Mouse (Mus musculus): Measurements from ENCODE around the gene Pold2. TPM values are rescaled to one million over a fixed set of nuclear protein-coding genes. Genes with fewer than 3 reads are reported as not detected.

Pold2 gene
- polyA plus RNA-seq (2014; fragmentation: Nextera tagmentation; extraction: Ambion mirVana), result 46.8 and 51.5 TPM in 2 replicates

DNA sequence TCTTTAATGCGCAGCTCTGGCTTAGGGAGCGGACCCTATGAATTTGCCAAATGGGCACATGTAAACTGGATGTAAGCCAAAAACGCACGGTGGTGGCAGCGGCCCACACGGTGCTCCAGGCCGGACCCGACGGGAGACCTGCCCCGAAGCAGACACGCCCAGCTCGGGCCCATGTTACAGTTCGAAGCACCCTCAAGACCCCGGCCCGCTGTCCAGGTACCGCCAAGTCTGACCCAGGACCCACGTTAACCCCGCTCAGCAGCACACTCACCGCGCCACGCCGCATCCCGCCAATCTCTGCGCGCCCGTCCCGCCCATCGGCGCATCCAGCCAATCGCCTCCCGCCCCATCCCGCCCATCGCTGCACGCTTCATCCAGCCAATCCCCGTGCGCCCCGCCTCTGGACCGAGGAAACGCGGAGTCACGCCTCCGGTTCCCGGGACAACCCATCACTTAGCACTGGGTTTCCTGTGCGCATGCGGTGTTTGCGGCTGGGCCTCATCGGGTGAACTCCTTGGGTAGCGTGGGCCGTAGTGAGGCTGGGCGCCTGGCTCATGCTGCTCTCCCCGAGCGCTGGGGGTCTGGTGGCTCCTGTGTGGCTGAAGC lies at the start of gene Pold2:
TSS of gene Pold2 (minus strand) at position 372 of the 606 bp plus-strand sequence.
- Histone ChIP-seq H3K27ac (peak within 1 kb of the TSS; percentile 92), H3K9ac (peak within 1 kb of the TSS; percentile 70), H3K27me3 (ENCODE audit: control insufficient read depth, insufficient read depth, low read length) (no peaks in the 10 kb centered on the region), H3K9me3 (ENCODE audit: control insufficient read depth, low read length) (no peaks in the 10 kb centered on the region), H3K4me3 (replicated peaks; ENCODE audit: low read length) (peak within 1 kb of the TSS; percentile 76), H3K4me1 (replicated peaks; ENCODE audit: control insufficient read depth, insufficient read depth, low read length) (peaks cover 17% of the 10 kb centered on the region), H3K36me3 (replicated peaks; ENCODE audit: control insufficient read depth, insufficient read depth) (peaks cover 18% of the 10 kb centered on the region), H3K4me2 (replicated peaks) (peak within 1 kb of the TSS; percentile 74)
- ATAC-seq (ENCODE audit: low FRiP score) (peak; percentile 99), DNase-seq (ENCODE audit: low spot score) (peak; percentile 96)
- WGBS, result under 1% methylated on average over 51 of the region's 52 CpGs

DNA sequence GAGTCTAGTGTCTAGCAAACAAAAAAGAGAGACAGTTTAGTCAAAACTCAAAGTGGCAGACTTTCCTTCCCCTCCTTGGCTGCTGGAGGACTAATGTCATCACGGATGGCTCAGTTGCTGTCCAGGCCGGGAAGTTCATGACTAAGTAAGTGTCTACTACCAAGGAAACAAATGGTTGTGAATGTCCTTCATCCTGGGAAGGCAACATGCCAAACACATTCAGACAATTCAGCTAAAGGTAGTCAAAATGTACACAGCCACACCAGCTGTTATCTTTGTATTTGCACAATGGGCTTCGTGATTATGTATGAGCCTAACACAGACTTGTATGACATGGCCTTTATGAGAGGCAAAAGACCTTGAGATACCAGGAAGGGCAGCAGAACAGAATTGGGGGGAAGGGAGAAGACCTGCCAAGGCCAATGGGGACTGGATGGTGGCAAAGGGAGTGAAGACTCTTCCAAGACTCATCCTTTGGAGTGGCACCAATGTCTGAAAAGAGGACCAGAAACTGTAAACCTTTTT lies 48.7 kb upstream of the Pold2 start:
- Histone ChIP-seq H3K27me3 (ENCODE audit: control insufficient read depth, insufficient read depth, low read length) (no peaks in the 10 kb centered on the region), H3K9ac (no peak overlapping the region), H3K9me3 (ENCODE audit: control insufficient read depth, low read length) (no peaks in the 10 kb centered on the region), H3K36me3 (replicated peaks; ENCODE audit: control insufficient read depth, insufficient read depth) (no peaks in the 10 kb centered on the region), H3K4me1 (replicated peaks; ENCODE audit: control insufficient read depth, insufficient read depth, low read length) (no peaks in the 10 kb centered on the region), H3K4me3 (replicated peaks; ENCODE audit: low read length) (no peak overlapping the region), H3K4me2 (replicated peaks) (no peak overlapping the region), H3K27ac (no peak overlapping the region)
- ATAC-seq (ENCODE audit: low FRiP score) (no peak), DNase-seq (ENCODE audit: low spot score) (no peak)
- 79% methylated on average over 3 of the region's 3 CpGs for WGBS

DNA sequence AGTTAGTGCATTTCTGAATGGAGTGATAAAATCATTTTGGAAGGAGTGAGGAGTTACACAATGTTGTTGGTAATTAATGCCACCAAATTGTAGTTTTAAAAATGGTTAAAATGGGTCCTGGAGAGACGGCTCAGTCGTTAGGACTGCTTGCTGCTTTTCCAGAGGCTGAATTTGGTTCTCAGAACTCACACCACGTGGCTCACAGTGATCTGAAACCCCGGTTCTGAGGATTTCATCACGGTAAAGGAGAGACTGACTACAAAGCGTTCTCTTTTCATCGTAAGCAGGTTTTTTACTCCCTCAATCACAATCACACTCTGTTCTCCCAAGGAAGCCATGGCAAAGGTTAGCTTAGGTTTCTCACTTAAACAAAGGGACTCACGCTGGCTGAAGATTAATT lies 46.6 kb upstream of the Pold2 start:
- H3K4me1 ChIP-seq (replicated peaks; ENCODE audit: control insufficient read depth, insufficient read depth, low read length), result no peaks in the 10 kb centered on the region
- no peaks in the 10 kb centered on the region for H3K36me3 ChIP-seq (replicated peaks; ENCODE audit: control insufficient read depth, insufficient read depth)
- no peak overlapping the region for H3K9ac ChIP-seq
- DNase-seq (ENCODE audit: low spot score) (no peak), ATAC-seq (ENCODE audit: low FRiP score) (no peak)
- 65% methylated on average over 8 of the region's 8 CpGs for WGBS
- no peak overlapping the region for H3K4me3 ChIP-seq (replicated peaks; ENCODE audit: low read length)
- no peak overlapping the region for H3K27ac ChIP-seq
- H3K9me3 ChIP-seq (ENCODE audit: control insufficient read depth, low read length), result no peaks in the 10 kb centered on the region
- no peaks in the 10 kb centered on the region for H3K27me3 ChIP-seq (ENCODE audit: control insufficient read depth, insufficient read depth, low read length)
- H3K4me2 ChIP-seq (replicated peaks), result no peak overlapping the region

DNA sequence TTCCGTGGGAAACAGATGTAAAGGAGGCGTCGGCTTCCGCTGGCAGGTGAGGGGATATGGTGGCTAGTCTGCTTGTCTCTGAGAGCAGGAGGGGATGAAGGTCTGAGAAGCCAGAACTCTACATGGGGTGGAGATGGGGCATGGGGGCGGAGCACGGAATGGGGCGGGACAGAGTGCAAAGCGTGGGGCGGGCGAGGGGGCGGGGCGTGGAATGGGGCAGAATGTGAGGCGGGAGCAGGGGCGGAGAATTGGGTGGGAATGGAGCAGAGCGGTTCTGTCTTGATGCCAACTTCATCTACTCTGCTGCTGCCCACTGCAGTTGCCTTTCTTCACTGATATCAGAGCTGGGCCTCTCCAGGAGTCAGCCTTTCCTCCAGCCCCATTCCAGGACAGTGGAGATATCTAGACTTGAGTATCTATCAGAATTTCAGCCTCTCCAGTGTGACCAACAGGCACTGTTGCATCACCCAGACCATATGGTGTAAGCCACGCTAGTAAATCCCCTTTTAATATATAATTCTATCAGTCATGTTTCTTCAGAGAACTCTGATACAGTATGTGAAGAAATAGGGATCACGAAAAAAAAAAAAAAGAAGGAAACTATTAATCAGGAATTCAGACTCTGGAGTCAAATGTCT lies 42.4 kb upstream of the Pold2 start:
- no peak overlapping the region for H3K27ac ChIP-seq
- WGBS, result 35% methylated on average over 17 of the region's 17 CpGs
- H3K36me3 ChIP-seq (replicated peaks; ENCODE audit: control insufficient read depth, insufficient read depth), result no peaks in the 10 kb centered on the region
- ATAC-seq (ENCODE audit: low FRiP score) (no peak), DNase-seq (ENCODE audit: low spot score) (no peak)
- no peak overlapping the region for H3K9ac ChIP-seq
- H3K9me3 ChIP-seq (ENCODE audit: control insufficient read depth, low read length), result no peaks in the 10 kb centered on the region
- no peaks in the 10 kb centered on the region for H3K27me3 ChIP-seq (ENCODE audit: control insufficient read depth, insufficient read depth, low read length)
- no peak overlapping the region for H3K4me3 ChIP-seq (replicated peaks; ENCODE audit: low read length)
- H3K4me2 ChIP-seq (replicated peaks), result no peak overlapping the region
- H3K4me1 ChIP-seq (replicated peaks; ENCODE audit: control insufficient read depth, insufficient read depth, low read length), result no peaks in the 10 kb centered on the region

DNA sequence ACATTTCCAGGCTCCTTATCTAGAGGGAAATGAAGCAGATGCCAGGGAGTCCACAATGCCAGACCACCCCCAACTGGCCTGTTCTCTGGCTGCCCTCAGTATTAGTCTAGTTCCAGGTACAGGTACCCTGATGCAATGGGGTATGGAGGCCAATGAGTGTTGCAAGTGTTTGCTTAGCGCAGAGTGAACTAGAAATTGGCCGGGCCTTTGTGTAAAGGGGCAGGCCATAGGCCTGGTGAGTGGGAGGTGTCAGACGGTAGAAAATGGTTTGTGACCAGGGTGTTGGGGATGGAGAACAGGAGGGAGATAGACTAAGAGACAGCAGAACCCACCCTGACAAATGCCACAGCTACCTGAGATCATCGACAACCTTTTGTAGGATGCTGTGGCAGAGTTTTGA lies 41.5 kb upstream of the Pold2 start:
- no peak overlapping the region for H3K27ac ChIP-seq
- DNase-seq (ENCODE audit: low spot score), result no peak
- H3K4me3 ChIP-seq (replicated peaks; ENCODE audit: low read length), result no peak overlapping the region
- no peak for ATAC-seq (ENCODE audit: low FRiP score)
- no peaks in the 10 kb centered on the region for H3K36me3 ChIP-seq (replicated peaks; ENCODE audit: control insufficient read depth, insufficient read depth)
- WGBS, result 95% methylated on average over 4 of the region's 4 CpGs
- no peaks in the 10 kb centered on the region for H3K4me1 ChIP-seq (replicated peaks; ENCODE audit: control insufficient read depth, insufficient read depth, low read length)
- H3K27me3 ChIP-seq (ENCODE audit: control insufficient read depth, insufficient read depth, low read length), result no peaks in the 10 kb centered on the region
- H3K9ac ChIP-seq, result no peak overlapping the region
- H3K4me2 ChIP-seq (replicated peaks), result no peak overlapping the region
- H3K9me3 ChIP-seq (ENCODE audit: control insufficient read depth, low read length), result no peaks in the 10 kb centered on the region

DNA sequence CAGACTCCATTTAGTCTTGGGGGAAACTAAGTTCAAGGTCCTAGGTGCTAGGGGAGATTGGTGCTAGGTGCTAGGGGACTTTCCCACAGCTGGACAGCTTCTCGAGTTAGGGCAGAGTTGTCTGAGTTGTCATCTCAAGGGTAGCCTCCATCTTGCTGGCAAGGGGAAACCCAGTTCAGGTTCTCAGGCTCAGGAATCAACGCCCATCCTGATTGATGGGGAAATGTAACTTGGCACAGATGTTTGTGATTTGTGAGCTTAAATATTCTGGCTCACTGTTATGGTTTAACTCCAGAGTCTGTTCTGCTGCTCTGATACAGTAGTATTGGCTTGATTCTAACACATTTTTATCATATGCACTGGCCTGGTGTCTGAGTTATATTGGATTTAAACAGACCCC lies 40.0 kb upstream of the Pold2 start:
- Histone ChIP-seq H3K36me3 (replicated peaks; ENCODE audit: control insufficient read depth, insufficient read depth) (no peaks in the 10 kb centered on the region), H3K27me3 (ENCODE audit: control insufficient read depth, insufficient read depth, low read length) (no peaks in the 10 kb centered on the region), H3K4me2 (replicated peaks) (no peak overlapping the region), H3K9ac (no peak overlapping the region), H3K9me3 (ENCODE audit: control insufficient read depth, low read length) (no peaks in the 10 kb centered on the region), H3K27ac (no peak overlapping the region), H3K4me1 (replicated peaks; ENCODE audit: control insufficient read depth, insufficient read depth, low read length) (no peaks in the 10 kb centered on the region), H3K4me3 (replicated peaks; ENCODE audit: low read length) (no peak overlapping the region)
- no peak for ATAC-seq (ENCODE audit: low FRiP score)
- DNase-seq (ENCODE audit: low spot score), result no peak
- WGBS, result 89% methylated on average over 2 of the region's 2 CpGs

DNA sequence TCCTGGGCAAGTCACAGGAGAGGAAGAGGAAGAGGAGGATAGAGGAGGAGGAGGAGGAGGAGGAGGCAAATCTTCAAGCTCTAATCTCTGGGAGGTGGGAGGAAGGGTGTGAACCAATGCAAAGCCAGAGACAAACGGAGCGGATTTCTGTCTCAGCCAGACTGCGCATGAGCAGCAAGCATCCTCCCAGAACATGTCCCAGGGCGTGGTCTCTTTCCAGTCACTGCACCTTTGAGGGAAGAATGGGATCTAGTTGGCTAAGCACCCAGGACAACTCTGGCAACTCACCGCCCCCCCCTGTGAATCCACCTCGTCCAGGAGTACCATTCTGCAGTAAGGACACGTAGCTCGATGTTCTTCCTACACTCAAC lies 38.1 kb upstream of the Pold2 start:
- 74% methylated on average over 8 of the region's 8 CpGs for WGBS
- H3K4me3 ChIP-seq (replicated peaks; ENCODE audit: low read length), result no peak overlapping the region
- ATAC-seq (ENCODE audit: low FRiP score) (no peak), DNase-seq (ENCODE audit: low spot score) (no peak)
- H3K9me3 ChIP-seq (ENCODE audit: control insufficient read depth, low read length), result no peaks in the 10 kb centered on the region
- H3K4me2 ChIP-seq (replicated peaks), result no peak overlapping the region
- H3K36me3 ChIP-seq (replicated peaks; ENCODE audit: control insufficient read depth, insufficient read depth), result no peaks in the 10 kb centered on the region
- no peak overlapping the region for H3K27ac ChIP-seq
- H3K9ac ChIP-seq, result no peak overlapping the region
- H3K27me3 ChIP-seq (ENCODE audit: control insufficient read depth, insufficient read depth, low read length), result no peaks in the 10 kb centered on the region
- no peaks in the 10 kb centered on the region for H3K4me1 ChIP-seq (replicated peaks; ENCODE audit: control insufficient read depth, insufficient read depth, low read length)

DNA sequence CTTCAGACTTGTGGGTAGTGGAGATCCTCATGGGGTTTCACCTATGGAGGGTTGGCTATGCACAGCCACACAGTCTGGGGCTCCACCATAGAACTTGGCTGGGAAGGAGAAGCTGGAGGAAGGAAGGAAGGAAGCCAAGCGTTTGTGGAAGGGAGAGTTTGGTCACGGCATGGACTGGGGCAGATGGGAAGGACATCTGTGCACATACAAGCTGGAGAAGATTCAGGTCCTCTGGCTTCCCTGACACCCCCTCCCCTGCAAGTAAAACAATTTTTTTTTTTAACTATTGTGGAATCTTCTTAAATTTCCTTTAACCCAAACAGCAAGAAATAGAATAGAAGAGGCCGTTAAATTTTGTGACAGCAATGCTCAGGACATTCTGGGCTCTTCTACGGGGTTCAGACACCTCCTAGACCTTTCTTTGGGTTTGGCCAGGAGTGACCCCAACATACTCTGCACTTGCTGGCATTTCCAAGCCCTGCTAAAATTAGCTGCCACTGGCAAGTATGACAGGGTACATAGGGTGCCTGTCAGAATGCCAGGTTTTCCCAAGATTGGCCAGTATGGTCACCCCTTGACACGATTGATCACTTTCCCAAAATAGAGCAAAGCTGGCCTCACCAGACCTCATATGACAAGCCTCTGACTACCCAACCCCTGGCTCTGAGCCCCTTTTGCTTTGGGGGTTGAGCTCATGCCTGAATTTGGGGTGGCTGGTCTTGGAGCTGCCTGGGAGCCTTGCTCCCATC lies 37.5 kb upstream of the Pold2 start:
- no peak for DNase-seq (ENCODE audit: low spot score)
- ATAC-seq (ENCODE audit: low FRiP score), result no peak
- Histone ChIP-seq H3K9me3 (ENCODE audit: control insufficient read depth, low read length) (no peaks in the 10 kb centered on the region), H3K9ac (no peak overlapping the region), H3K27ac (no peak overlapping the region), H3K36me3 (replicated peaks; ENCODE audit: control insufficient read depth, insufficient read depth) (no peaks in the 10 kb centered on the region), H3K27me3 (ENCODE audit: control insufficient read depth, insufficient read depth, low read length) (no peaks in the 10 kb centered on the region), H3K4me3 (replicated peaks; ENCODE audit: low read length) (no peak overlapping the region), H3K4me1 (replicated peaks; ENCODE audit: control insufficient read depth, insufficient read depth, low read length) (no peaks in the 10 kb centered on the region), H3K4me2 (replicated peaks) (no peak overlapping the region)
- 85% methylated on average over 5 of the region's 5 CpGs for WGBS

DNA sequence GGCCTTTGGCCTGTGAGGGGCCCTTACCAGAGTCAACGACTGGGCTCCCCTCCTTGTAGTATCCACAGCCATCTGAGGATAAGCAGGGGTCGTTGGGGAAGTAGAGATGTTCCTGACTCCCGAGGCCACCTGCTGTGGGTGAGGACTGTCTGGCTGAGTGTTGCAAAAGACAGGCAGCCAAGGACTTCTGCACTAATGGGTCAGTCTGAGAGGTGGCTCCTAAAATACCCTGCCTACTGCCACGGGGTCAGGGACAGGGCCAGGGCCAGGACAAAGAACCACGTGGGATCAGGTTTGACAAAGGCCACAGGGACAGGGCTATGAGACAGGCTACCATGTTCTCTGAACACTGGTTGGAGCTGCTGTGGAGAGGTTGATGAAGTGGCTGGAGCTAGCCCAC lies 36.8 kb upstream of the Pold2 start:
- H3K36me3 ChIP-seq (replicated peaks; ENCODE audit: control insufficient read depth, insufficient read depth), result no peaks in the 10 kb centered on the region
- H3K9me3 ChIP-seq (ENCODE audit: control insufficient read depth, low read length), result no peaks in the 10 kb centered on the region
- H3K4me2 ChIP-seq (replicated peaks), result no peak overlapping the region
- no peak overlapping the region for H3K9ac ChIP-seq
- ATAC-seq (ENCODE audit: low FRiP score) (no peak), DNase-seq (ENCODE audit: low spot score) (no peak)
- no peaks in the 10 kb centered on the region for H3K4me1 ChIP-seq (replicated peaks; ENCODE audit: control insufficient read depth, insufficient read depth, low read length)
- H3K4me3 ChIP-seq (replicated peaks; ENCODE audit: low read length), result no peak overlapping the region
- H3K27ac ChIP-seq, result no peak overlapping the region
- no peaks in the 10 kb centered on the region for H3K27me3 ChIP-seq (ENCODE audit: control insufficient read depth, insufficient read depth, low read length)
- 78% methylated on average over 5 of the region's 5 CpGs for WGBS
